Mouse (Mus musculus): ENCODE data around the gene Arf4. TPM values are rescaled to one million over a fixed set of nuclear protein-coding genes. Genes with fewer than 3 reads are reported as not detected.

The Arf4 gene
- polyA plus RNA-seq, 2 experiments: 51.2 to 140 TPM

GRCm38 (mm10) chr14:26660233-26660632 lies 22.4 kb downstream of the Arf4 start:
- no peaks in the 10 kb centered on the region for H3K27me3 ChIP-seq (ENCODE audit: control insufficient read depth, insufficient read depth, low read length)
- TF ChIP-seq EP300 (IDR thresholded peaks at IDR 0.05; ENCODE audit: low read depth) (no peak), CTCF (IDR thresholded peaks at IDR 0.05; ENCODE audit: low read depth) (no peak)
- H3K27ac ChIP-seq: no peak overlapping the region
- no peak overlapping the region for H3K9ac ChIP-seq (replicated peaks)
- peaks cover 33% of the 10 kb centered on the region for H3K36me3 ChIP-seq (replicated peaks; ENCODE audit: control insufficient read depth, insufficient read depth, low read depth)
- WGBS (ENCODE audit: insufficient replicate concordance): 94% methylated on average over 1 of the region's 1 CpGs
- 0 out of 4 replicates have a peak, but pooled peaks cover 0 to 2% of the 10 kb centered on the region in 2 experiments for H3K4me1 ChIP-seq (replicated peaks; ENCODE audit: control insufficient read depth in 2 of 2, insufficient read depth in 2 of 2, low read length in 1 of 2)
- H3K4me3 ChIP-seq (ENCODE audit: insufficient read depth in 1 of 2, low read depth in 2 of 2, low read length in 2 of 2): no peak overlapping the region
- DNase-seq (ENCODE audit: low read depth in 3 of 3, low spot score in 3 of 3) (no peak), ATAC-seq (ENCODE audit: insufficient read depth) (no peak)
- H3K9me3 ChIP-seq (ENCODE audit: control insufficient read depth, low read length): no peaks in the 10 kb centered on the region
- H3K4me2 ChIP-seq (ENCODE audit: low read depth): no peak overlapping the region

- no peak overlapping the region for H3K4me3 ChIP-seq (ENCODE audit: insufficient read depth in 1 of 2, low read depth in 2 of 2, low read length in 2 of 2)
- H3K27me3 ChIP-seq (ENCODE audit: control insufficient read depth, insufficient read depth, low read length): no peaks in the 10 kb centered on the region
- H3K9me3 ChIP-seq (ENCODE audit: control insufficient read depth, low read length): no peaks in the 10 kb centered on the region
- DNase-seq (ENCODE audit: low read depth in 3 of 3, low spot score in 3 of 3) (no peak), ATAC-seq (ENCODE audit: insufficient read depth) (no peak)
- 65% methylated on average over 3 of the region's 3 CpGs for WGBS (ENCODE audit: insufficient replicate concordance)
- H3K27ac ChIP-seq: no peak overlapping the region
- peaks cover 4 to 7% of the 10 kb centered on the region in 2 experiments; a peak in 3 of 4 replicates for H3K4me1 ChIP-seq (replicated peaks; ENCODE audit: control insufficient read depth in 2 of 2, insufficient read depth in 2 of 2, low read length in 1 of 2)
- 0 out of 2 replicates have a peak overlapping the region, but pooled peaks have one; percentile 3 for H3K9ac ChIP-seq (replicated peaks)
- no peak overlapping the region for H3K4me2 ChIP-seq (ENCODE audit: low read depth)
- peaks cover 34% of the 10 kb centered on the region for H3K36me3 ChIP-seq (replicated peaks; ENCODE audit: control insufficient read depth, insufficient read depth, low read depth)
- TF ChIP-seq CTCF (IDR thresholded peaks at IDR 0.05; ENCODE audit: low read depth) (no peak), EP300 (IDR thresholded peaks at IDR 0.05; ENCODE audit: low read depth) (no peak)
Measured at GRCm38 (mm10) chr14:26662016-26662415, 24.1 kb downstream of the Arf4 start.

GRCm38 (mm10) chr14:26662488-26662887 lies 24.6 kb downstream of the Arf4 start:
- H3K9ac ChIP-seq (replicated peaks): no peak overlapping the region
- ATAC-seq (ENCODE audit: insufficient read depth) (peak; percentile 50), DNase-seq (ENCODE audit: low read depth in 3 of 3, low spot score in 3 of 3) (no peak)
- no peak for TF ChIP-seq CTCF (IDR thresholded peaks at IDR 0.05; ENCODE audit: low read depth)
- 0 out of 2 replicates have a peak, but pooled peaks have one; percentile 24 for TF ChIP-seq EP300 (IDR thresholded peaks at IDR 0.05; ENCODE audit: low read depth)
- peaks cover 31% of the 10 kb centered on the region for H3K36me3 ChIP-seq (replicated peaks; ENCODE audit: control insufficient read depth, insufficient read depth, low read depth)
- H3K4me3 ChIP-seq (ENCODE audit: insufficient read depth in 1 of 2, low read depth in 2 of 2, low read length in 2 of 2): no peak overlapping the region
- H3K4me2 ChIP-seq (ENCODE audit: low read depth): no peak overlapping the region
- no peak overlapping the region for H3K27ac ChIP-seq
- 35% methylated on average over 2 of the region's 2 CpGs for WGBS (ENCODE audit: insufficient replicate concordance)
- no peaks in the 10 kb centered on the region for H3K27me3 ChIP-seq (ENCODE audit: control insufficient read depth, insufficient read depth, low read length)
- H3K9me3 ChIP-seq (ENCODE audit: control insufficient read depth, low read length): no peaks in the 10 kb centered on the region
- H3K4me1 ChIP-seq (replicated peaks; ENCODE audit: control insufficient read depth in 2 of 2, insufficient read depth in 2 of 2, low read length in 1 of 2): peaks cover 6 to 9% of the 10 kb centered on the region in 2 experiments; a peak in 3 of 4 replicates

GRCm38 (mm10) chr14:26663851-26664250 lies 26.0 kb downstream of the Arf4 start:
- H3K4me2 ChIP-seq (ENCODE audit: low read depth): no peak overlapping the region
- H3K36me3 ChIP-seq (replicated peaks; ENCODE audit: control insufficient read depth, insufficient read depth, low read depth): peaks cover 31% of the 10 kb centered on the region
- H3K4me1 ChIP-seq (replicated peaks; ENCODE audit: control insufficient read depth in 2 of 2, insufficient read depth in 2 of 2, low read length in 1 of 2): peaks cover 6 to 9% of the 10 kb centered on the region in 2 experiments; a peak in 3 of 4 replicates
- H3K9ac ChIP-seq (replicated peaks): no peak overlapping the region
- TF ChIP-seq EP300 (IDR thresholded peaks at IDR 0.05; ENCODE audit: low read depth) (no peak), CTCF (IDR thresholded peaks at IDR 0.05; ENCODE audit: low read depth) (no peak)
- no peak overlapping the region for H3K4me3 ChIP-seq (ENCODE audit: insufficient read depth in 1 of 2, low read depth in 2 of 2, low read length in 2 of 2)
- 75% methylated on average over 2 of the region's 2 CpGs for WGBS (ENCODE audit: insufficient replicate concordance)
- ATAC-seq (ENCODE audit: insufficient read depth) (no peak), DNase-seq (ENCODE audit: low read depth in 3 of 3, low spot score in 3 of 3) (no peak)
- no peaks in the 10 kb centered on the region for H3K27me3 ChIP-seq (ENCODE audit: control insufficient read depth, insufficient read depth, low read length)
- H3K27ac ChIP-seq: no peak overlapping the region
- H3K9me3 ChIP-seq (ENCODE audit: control insufficient read depth, low read length): no peaks in the 10 kb centered on the region

GRCm38 (mm10) chr14:26667991-26668370 lies 30.1 kb downstream of the Arf4 start:
- peaks cover 23% of the 10 kb centered on the region for H3K36me3 ChIP-seq (replicated peaks; ENCODE audit: control insufficient read depth, insufficient read depth, low read depth)
- DNase-seq (ENCODE audit: low read depth in 3 of 3, low spot score in 3 of 3) (no peak), ATAC-seq (ENCODE audit: insufficient read depth) (no peak)
- no peaks in the 10 kb centered on the region for H3K9me3 ChIP-seq (ENCODE audit: control insufficient read depth, low read length)
- H3K4me1 ChIP-seq (replicated peaks; ENCODE audit: control insufficient read depth in 2 of 2, insufficient read depth in 2 of 2, low read length in 1 of 2): peaks cover 12 to 21% of the 10 kb centered on the region in 2 experiments; a peak in 3 of 4 replicates
- H3K27ac ChIP-seq: peak overlapping the region; percentile 85
- no peaks in the 10 kb centered on the region for H3K27me3 ChIP-seq (ENCODE audit: control insufficient read depth, insufficient read depth, low read length)
- peak overlapping the region; percentile 68 to 95 for H3K4me3 ChIP-seq (ENCODE audit: insufficient read depth in 1 of 2, low read depth in 2 of 2, low read length in 2 of 2)
- no peak for TF ChIP-seq EP300 (IDR thresholded peaks at IDR 0.05; ENCODE audit: low read depth)
- TF ChIP-seq CTCF (IDR thresholded peaks at IDR 0.05; ENCODE audit: low read depth): no peak
- H3K4me2 ChIP-seq (ENCODE audit: low read depth): peak overlapping the region; percentile 76
- 12% methylated on average over 6 of the region's 6 CpGs for WGBS (ENCODE audit: insufficient replicate concordance)
- H3K9ac ChIP-seq (replicated peaks): peak overlapping the region; percentile 72

Data from liver, embryonic 14.5 days (tissue).